Mouse (Mus musculus) heart, embryonic 10.5 days (tissue): ENCODE results near the gene Slc45a1. TPM values are rescaled to one million over a fixed set of nuclear protein-coding genes. Genes with fewer than 3 reads are reported as not detected.

ENCODE experiments used
- polyA plus RNA-seq: library from polyadenylated mRNA; unstranded; fragments of >200 nt; fragmentation: Nextera tagmentation; extraction: Ambion mirVana; gene quantifications from 2 replicates; pipeline ENCODE4 v1.2.1, GENCODE M21; 2016

Gene Slc45a1
- polyA plus RNA-seq, 1 experiment from 2014 or later = 0.10 TPM

Other genes with a start within 250 kb of the Slc45a1 start
- 15.3 and 25.7 TPM in 2 replicates for gene Errfi1, start 201.7 kb upstream of the Slc45a1 start, polyA plus RNA-seq